Mouse (Mus musculus) bone marrow, adult 2 months (tissue): ENCODE data around the gene Crebrf.

Experiments used
- CTCF ChIP-seq: fragments of 200-500 bp; IDR thresholded peaks from 2 replicates; pipeline ENCODE4 v1.5.1; 2011; ENCODE audit warnings: low read length, control low read depth; ENCODE audit not compliant: control insufficient read depth, insufficient read depth
- POLR2A ChIP-seq: fragments of 200-500 bp; IDR thresholded peaks from 2 replicates; pipeline ENCODE4 v1.6.1; 2011; ENCODE audit warnings: low read depth, mild to moderate bottlenecking, control low read depth, low read length, borderline replicate concordance; ENCODE audit not compliant: control insufficient read depth

- TF ChIP-seq POLR2A (no peak), CTCF (no peak)
Observed at GRCm38 (mm10) chr17:26802886-26803285, 87.4 kb downstream of the Crebrf start.
